Mouse (Mus musculus) left cerebral cortex, postnatal 4 days (tissue): Measurements from ENCODE around the gene Xpnpep2. TPM values are rescaled to one million over a fixed set of nuclear protein-coding genes. Genes with fewer than 3 reads are reported as not detected.
A peak's percentile ranks its signal among the peaks of the same experiment; 100 is the strongest.

Experiments
- DNase-seq: peaks from one replicate; pipeline ENCODE4 v3.0.0-alpha.2; 2022
- intact Hi-C: fragments of 180-260 bp; cut with DNase I; formaldehyde crosslinking; loops from one replicate; pipeline ENCODE4 v1.15.1; 2025
- total RNA-seq, 2 experiments: library from RNA; stranded (reverse); gene quantifications; 2 replicates each; pipeline ENCODE4 v1.2.3; 2021

The Xpnpep2 gene
- total RNA-seq, 2 experiments from 2014 or later, result 0.40 to 0.60 TPM

DNA sequence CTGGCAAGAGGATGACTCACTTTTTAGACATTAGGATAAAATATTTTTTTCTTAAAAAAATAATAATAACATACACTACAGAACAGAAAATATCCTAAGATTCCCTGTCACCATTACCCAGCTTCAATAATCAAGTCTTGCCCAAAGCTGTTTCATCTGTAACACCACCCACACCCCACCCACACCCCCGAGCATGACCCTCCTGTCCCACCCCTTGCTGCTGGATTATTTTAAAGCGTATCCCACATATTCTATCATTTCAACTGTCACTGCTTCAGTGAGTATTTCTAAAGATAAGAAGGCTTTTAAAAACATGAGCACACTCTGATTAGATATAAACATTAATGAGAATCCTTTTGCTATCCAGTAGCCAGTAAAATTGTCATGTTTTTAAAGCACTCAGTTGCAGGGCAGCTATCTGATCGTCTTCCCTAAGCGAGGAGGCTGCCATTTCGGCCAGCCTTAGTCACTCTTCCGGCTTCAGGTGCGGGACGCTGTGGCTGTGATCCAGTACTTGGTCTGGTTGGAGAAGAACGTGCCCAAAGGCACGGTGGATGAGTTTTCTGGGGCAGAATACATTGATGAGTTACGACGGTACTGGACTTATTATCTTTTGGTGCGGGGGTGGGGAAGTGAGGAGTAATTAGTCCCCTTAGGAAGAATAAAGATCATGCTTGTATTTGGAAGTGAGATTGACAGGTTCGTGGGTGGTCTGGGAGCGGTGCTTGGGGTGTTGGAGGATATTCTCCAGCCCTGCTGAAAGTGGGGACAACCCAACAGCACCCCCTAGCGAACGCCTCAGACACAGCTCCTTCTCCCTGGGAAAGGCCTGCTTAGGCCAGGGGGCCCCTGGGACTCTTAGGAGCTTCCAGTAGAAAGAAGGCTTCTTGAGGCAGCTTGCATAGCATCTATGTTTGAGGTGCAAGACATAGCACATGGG, 15.9 kb downstream of the Xpnpep2 start:
- peak; percentile 66 for DNase-seq
- intact Hi-C loops, result no loop called here

DNA sequence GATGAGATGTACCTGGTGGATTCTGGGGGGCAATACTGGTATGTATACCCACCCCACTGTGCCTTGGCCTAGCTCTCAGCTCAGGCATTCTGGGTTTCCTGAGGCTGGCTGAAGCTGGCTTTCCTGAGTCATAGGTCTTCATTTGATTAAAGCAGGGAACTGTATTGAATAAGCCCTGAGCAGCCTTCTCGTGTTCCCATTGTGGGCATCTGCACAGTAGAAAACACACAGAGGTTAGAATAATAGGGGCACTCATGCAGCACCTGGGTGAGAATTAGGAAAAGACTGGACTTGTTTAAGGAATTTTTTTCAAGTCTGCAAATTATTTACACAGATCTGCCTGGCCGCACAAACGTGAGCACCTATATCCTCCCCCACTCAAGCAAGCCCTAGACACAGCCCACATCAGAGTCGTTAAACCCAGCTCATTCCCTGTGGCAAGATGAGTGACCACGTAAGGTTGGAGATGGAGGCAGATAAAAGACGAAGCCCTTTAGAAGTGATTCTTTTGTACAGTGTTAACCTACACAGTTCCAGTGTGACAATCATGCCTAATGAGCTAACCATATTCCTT, 18.5 kb downstream of the Xpnpep2 start:
- DNase-seq, result no peak
- intact Hi-C loops, result no loop called here

DNA sequence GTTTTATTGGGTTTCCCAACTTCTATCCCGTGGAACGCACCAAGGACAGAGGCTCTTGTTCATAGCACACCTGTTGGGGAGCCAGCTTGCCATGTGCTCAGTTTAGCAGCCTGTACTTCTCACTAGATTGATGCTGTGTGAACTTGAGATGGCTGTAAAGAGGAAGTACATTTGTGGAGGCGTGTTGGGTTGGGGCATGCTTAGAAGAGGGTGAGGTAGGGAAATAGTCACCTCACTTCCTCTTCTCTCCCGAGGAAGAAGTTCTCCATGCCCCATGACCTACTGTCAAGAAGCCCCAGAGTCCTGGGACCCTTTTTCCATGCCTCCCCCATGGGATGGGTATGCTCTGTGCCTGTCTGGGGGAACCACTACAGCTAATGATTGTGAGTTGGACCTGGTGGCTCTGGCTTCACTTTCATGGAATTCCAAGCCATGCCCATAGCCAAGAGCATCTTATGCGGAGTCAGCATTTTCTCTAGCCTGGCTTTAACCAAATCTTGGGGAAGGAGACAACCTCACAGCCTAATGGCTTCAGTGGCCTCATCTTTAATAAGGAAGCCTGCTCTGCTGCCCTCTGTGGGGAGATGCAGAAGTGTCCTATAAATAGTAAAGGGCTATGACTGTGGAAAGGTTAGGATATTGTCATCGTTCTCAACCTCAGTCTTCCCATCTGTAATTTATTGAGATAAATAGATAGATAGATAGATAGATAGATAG, 19.1 kb downstream of the Xpnpep2 start:
- intact Hi-C loops, result no loop called here
- no peak for DNase-seq

DNA sequence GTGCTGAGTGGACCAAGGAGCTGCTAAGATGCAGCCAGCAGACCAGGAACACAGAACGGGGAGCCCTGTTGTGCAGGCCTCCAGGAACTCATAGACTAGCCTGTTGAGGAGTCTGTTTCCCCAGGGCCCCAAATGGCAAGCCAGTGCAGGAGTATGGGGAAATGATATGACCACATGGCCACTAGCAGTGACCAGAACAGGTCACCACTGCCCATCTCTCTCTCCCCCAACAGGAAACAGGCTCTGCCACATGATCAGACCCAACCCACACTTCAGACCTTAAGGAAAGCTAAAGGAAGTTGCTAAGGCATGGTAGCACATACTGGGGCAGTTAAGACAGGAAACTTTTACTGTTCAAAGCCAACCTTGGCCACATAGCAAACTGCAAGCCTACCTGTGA, 20.6 kb downstream of the Xpnpep2 start:
- intact Hi-C loops, result no loop called here
- no peak for DNase-seq

DNA sequence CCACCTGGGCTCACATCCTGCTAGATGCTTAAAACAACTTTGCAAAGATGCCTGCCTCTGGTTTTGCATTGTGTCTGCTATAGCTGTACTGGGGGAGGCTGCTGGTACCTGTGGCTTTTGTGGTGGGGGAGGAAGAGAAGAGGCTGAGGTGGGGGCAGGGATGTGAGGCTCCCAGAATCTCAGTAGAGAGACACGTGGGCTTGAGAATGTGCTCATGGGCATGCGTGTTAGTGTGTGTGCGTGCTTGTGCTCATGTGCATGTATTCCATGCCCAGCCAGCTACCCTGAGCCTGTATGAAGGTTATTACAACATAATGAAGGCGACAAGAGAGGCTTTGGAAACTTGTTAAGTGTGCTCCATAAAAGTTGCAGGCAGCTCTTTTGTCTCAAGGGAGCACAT, 28.4 kb downstream of the Xpnpep2 start:
- intact Hi-C loops, result no loop called here
- DNase-seq, result no peak

DNA sequence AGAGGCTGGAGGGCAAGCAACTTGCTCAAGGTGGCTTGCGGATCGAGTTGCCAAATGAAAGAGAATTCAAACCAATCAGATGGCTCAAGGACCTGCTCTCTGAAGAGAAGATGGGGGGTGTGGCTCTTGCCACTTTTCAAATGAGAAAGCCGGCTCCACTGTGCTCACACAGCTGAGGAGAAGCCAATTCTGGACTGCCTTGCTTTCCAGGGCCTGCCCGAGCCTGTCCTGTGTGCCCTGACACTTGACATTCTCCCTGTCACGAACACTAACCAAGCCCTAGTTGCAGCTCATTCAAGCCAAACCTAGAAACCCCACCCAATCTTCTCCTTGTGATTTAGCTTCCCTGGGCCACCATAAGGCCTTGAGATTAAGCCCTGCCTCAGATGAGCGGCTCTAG, 29.5 kb downstream of the Xpnpep2 start:
- intact Hi-C loops, result no loop called here
- DNase-seq, result no peak

DNA sequence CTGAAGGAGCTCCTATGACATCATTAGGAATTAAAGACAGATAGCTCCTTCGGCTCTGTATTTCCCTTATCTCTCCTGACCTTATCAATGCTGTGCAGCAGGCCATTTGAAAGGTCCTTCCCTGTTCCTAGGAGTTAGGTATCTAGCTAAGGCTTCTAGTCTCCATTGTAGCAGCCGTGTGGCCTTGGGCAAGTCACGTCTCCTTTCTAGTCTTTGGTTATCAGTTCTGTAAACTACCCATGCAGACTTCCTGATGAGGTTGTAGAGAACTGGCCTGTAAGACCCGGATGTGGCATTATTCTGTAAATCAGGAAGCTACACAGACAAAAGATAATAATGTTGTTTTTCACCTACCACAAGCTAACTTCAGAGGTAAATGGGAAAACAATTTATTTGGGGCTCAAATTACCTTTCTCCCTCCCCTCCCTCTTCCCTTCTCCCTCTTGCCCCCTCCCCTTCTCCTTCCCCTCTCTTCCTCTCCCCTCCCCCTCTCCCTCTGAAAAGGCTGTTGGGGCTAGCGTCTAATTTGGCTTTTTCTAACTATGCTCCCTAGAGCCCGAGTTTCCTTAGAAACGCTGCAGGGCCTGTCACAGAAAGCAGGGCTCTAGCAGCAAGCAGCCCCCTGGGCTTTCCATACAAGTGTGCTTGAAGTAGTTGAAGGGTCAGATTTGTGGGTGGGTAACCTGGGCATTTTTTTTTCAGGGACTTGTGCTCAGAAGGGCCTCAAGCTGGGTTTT, 30.2 kb downstream of the Xpnpep2 start:
- intact Hi-C loops, result no loop called here
- DNase-seq, result no peak

DNA sequence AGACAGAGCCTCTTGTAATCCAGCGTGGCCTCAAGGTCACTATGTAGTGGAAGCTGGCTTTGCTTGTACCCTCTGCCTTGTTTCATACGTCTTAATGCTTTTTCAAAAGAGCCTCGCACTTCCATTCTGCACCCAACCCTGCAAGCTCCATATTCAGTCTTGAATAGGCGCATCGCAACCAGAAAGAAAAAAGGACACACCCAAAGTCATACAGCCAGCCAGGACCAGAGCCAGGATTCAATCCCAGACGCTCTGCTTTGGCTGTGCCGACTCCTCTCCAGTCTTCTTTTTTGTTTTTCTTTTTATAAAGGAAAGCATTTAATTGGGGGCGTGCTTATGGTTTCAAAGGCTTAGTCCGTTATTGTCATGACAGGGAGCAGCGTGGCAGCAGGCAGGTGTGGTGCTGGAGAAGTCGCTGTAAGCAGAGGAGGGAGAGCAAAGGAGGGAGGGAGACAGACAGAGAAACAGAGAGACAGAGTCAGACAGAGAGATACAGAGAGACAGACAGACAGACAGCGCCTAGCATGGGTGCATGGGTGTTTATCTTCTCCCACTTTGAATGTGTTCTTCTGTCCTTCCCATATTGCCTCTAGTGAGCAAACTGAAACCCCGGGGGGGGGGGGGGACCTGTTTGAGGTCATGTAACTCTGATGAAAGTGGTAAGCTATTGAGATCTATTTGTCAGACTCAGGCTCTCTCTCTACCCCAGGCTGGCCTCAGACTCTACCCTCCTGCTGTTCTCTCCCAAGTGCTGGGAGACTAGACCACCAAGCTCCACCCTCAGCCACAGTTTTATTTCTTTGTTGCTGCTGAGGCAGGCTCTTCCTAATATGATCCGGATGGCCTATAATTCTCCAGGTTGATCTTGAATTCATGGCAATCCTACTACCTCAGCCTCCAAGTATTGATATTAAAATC, 31.1 kb downstream of the Xpnpep2 start:
- DNase-seq, result no peak

DNA sequence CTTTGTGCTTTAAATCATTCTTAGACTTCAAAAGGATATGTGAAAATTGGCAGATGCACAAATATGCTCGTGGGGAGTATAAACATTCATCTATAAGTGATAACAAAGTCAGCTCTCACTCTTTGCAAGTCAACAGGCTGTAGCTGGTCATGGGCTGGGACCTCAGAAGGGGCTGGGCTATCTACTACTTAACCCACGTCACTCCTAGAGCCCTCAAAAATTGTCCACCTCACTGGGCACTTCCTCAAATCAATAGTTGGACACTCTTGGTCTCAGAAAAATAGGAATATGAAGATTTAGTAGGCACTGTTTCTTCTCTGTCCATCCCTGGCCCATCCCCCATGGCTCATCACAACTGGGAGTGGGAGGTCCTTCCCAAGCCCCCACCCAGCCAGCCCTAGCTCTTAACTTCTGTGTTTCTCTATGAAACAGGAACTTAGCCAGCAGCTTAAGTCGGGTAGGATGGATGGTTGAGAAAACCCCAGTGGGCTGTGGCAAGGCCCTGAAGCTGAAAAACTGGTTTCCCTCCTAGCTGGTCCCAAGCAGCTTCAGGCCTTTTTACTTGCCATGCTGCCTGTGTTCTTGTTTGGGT, 31.9 kb downstream of the Xpnpep2 start:
- intact Hi-C loops, result no loop called here
- no peak for DNase-seq

More for the DNA sequence above, 31.1 kb downstream of the Xpnpep2 start:
- intact Hi-C loops, result no loop called here

DNA sequence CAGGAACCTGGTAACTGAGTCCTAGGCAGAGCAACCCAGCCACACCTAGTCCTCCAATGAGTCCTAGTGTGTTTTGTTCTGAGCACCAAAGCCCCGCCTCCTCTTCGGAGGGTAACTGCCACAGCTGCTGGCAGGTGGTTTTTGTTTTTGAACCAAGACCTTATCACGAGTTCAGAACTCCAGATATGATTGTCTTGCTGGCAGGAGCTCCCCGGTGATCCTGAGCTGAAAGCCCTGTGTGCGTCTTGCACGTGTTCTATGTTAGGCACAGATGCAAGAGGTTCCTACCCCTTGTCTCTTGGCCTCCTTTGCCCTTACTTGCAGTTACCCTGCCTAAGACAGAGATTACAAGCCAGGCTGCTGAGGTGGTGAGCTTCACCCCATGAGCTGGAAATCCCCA, 33.0 kb downstream of the Xpnpep2 start:
- intact Hi-C loops, result no loop called here
- no peak for DNase-seq

DNA sequence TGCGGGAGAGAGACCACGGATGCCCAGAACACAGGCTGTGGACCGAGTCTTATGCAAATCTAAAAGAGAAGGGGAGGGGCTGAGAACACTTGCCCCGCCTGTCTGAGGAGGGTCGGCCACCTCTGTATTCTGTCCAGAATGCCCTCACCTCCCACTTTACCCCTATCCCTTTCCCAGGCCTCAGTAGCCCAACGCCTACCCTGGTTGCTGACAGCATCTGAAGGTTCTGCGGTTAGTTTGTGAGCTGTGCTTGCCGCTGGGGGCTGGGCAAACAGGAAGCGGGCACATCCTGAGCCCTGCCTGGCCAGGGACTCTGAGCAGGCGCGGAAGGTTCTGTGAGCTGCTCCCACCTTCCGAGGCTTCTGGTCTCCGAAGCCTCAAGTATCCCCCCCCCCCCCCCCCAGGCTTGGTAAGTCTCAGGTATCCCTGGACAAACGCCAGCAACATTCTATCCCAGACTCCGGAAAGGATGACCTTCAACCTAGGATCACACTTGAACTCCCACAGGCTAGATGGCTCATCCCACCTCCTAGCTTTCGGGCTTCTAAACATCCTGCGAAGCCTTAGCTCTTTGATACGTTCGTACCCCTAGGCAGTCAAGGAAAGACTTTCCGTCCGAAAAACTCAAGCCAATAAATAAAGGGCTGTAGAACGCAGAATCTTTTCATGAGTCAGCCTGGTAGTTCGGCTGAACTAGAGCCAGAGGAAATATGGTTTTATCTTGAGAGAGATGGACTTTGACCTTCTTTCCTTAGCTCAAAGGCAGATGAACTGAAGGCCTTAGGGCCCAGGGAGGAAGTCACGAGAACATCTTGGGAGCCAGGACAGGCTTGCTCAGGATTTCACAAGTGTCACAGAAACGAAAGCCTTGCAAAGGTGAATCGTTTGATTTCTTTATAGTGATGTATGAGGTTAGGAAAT, 35.1 kb downstream of the Xpnpep2 start:
- intact Hi-C loops, result no loop called here
- DNase-seq, result no peak

DNA sequence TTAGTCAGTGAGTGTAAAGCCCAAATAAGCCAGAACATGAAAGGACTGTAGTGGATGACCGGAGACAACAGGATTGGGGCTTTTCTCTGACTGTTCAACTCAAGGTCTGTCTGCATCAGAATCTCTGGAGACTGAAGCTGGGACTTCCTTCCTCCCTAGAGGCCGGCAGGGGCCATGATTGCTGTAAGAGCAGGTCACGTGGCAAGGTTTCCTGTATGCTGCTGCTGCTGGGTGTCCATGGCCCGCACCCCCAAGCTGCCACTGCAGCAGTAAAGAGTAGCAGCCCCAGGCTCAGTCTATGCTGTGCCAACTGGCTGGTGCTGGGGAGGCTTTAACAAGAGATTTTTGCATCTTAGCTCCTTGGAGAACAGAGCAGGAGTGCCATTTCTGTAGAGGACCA, 37.7 kb downstream of the Xpnpep2 start, which contains the start of gene Sash3:
Gene Sash3 (plus strand): TSS at position 175 of the 400 bp plus-strand sequence.
- intact Hi-C loops, result no loop called here
- DNase-seq, result no peak

DNA sequence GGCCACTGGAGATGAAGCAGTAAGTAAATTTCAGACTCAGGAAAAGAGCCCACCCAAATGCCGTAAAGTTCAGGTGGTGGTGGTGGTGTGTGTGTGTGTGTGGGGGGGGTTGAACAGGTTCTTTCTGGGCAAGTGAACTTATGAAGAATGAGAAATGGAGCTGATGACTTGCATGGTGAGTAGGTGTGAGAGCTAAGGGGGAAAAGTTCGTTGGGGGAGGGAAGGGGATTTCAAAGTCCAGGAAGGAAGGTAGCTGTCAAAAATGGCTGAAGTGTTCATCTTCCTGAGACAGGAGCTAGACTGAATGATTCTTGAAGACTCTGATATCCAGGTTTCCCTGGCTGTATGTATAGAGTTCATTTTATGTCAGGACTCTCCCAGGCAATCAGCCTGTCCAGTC, 38.7 kb downstream of the Xpnpep2 start:
- intact Hi-C loops, result no loop called here
- DNase-seq, result no peak

DNA sequence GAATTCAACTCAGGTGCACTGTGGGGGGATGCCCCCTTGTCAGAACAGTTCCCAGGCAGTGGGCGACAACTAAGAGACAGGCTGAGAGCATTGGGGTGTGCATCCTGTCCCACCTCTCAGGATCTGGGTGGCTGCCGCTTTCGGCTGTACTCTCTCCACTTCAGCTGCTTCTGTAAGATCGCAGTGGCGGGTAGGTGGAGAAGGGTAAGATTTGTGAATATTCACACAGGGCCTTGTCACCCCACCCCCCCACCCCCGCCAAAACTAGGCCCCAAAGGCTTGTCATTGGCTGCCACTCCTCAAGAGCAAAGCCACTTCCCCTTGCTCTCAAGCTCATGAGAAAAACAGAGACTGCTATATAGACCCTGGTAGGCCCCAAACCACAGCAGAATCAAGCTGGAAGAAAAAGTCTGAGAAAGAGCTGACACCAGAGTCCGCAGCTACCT, 39.2 kb downstream of the Xpnpep2 start:
- DNase-seq, result no peak
- intact Hi-C loops, result no loop called here

DNA sequence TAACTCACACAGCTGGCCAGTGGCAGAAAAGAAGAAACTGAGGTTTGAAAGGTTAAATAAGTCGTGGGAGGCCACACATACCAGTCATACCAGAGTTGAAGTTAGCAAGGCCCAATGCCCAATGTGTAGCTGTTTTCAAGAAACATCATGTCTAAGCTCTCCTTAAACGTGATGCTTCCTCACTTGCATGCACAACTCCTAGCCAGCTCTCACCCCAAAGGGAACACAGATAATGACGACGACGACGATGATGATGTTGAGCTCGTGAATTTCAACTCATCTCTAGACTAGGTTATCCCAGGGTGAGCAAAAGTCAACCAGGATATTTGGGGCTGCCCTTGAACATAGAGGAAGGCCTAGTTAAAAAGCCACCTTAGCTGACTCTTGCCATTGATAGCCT, 43.6 kb downstream of the Xpnpep2 start:
- DNase-seq, result no peak
- intact Hi-C loops, result no loop called here

DNA sequence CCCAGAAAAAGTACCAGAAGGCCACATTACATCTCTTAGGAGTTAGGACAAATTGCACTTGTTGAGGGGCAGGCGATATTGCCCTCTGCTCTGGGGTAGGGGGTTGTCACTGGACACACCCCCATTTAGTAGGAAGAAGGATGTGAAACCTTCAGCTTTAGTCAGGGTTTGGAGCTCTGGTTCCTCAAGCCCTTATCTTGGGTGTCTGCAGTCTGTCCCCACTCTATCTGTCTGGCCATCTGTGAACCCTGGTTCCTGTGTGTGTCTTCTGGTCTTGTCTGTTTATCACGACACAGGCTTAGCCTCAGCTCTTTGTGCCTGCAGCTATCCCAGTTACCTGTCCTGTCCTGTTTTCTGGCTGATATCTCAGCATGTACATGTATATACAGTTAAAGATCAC, 44.9 kb downstream of the Xpnpep2 start:
- intact Hi-C loops, result no loop called here
- DNase-seq, result no peak

DNA sequence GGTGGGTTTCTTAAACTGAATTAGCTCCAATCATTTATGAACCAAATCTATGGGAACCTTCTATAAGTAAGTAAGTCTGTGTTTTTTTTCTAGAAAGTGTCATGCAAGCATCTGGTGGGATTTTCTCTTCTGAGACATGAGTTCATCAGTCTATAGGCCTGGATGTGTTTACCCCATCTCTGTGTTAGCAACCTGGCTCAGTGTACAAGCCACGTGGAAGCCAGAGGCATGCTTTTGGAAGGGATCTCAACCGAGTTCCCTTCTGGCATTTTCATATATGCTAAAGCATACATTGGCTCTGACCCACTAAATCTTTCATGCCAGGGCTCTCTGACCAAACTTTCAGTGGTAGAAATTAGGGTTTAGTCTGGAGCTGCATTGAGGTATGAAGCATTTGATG, 45.4 kb downstream of the Xpnpep2 start:
- intact Hi-C loops, result no loop called here
- no peak for DNase-seq

DNA sequence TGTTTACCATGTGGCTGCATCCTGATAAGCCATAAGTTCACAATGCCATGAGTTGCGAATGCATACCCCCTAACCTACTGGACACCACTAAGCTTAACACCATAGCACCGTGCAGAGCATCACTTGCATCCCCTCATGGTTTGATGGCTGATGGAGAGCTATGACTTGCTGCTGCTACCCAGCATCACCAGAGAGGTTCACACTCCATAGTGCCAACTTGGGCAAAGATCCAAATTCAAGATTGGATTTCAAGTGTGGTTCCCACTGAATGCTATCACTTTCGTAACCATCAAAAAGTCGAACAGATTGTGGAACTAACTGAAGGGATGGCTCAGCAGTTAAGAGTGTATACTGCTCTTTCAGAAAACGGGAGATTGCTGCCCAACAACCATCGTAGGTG, 47.0 kb downstream of the Xpnpep2 start:
- intact Hi-C loops, result no loop called here
- DNase-seq, result no peak
